Mouse (Mus musculus) frontal cortex, postnatal 10 days (tissue): ENCODE data around the gene Klhl5.

Experiments used
- DNase-seq, 2 experiments: peaks; one replicate each; pipeline ENCODE4 v3.0.0; 2022; ENCODE audit warnings: low spot score in 2 of 2, mixed read lengths in 1 of 2

The Klhl5 gene

DNA sequence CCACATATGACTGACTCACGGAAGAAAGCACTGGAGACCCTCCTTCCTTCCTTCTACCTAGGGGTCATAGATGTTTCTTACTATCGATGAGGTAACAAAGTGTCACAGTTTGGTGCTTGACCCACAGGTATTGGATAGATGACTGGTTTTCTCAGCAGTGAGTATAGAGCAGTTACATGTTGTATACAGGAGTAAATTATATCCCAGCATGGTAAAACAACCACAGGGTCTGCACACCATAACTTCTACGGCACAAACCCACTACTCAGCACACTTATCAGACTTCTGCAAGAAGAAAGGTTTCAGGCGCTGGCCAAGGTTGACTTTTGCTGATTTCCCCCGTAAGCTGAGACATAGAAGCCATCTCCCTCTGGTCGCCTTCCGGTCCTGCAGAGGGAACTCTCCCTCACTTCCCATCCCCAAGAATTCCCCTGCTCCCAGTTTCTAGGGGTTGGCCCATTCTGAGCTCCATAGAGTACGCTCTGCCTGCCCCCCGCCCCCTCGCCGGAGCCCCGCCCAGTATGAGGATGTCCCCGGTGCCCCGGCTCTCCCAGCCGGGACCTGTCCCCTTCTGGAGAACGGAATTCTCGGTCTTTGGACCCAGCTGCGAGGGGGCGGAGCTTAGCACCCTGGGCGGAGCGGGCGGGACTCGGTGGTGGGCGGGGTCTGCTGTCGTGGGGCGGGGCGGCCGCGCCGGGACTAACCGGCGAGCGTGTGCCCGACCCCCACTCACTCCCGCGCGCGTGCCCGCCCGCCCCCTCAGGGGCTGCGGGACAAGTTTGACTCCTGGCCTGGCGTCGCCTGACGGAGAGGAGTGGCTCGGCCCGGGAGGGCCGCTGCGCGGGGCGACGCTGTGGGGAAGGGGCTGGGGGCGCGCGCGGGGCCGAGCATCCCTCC is at the start of gene Klhl5:
TSS of gene Klhl5 (plus strand) at position 664 of the 897 bp plus-strand sequence.
- peak; percentile 73 to 86 for DNase-seq

DNA sequence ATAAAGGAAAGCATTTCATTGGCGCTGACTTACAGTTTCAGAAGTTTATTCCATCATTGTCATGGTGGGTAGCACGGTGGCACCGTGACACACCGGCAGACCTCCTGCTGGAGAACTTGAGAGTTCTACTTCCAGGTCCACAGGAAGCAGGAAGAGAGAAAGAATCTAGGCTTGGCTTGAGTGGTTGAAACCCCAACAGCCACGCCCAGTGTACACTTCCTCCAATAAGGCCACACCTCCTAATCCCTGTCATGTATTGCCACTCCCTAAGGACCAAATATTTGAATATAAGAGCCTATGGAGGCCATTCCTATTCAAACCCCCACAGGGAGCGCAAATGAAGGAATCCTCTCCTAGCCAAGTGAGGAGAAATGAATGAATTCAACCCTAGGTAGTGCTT is 49.7 kb upstream of the Klhl5 start:
- DNase-seq, result no peak

DNA sequence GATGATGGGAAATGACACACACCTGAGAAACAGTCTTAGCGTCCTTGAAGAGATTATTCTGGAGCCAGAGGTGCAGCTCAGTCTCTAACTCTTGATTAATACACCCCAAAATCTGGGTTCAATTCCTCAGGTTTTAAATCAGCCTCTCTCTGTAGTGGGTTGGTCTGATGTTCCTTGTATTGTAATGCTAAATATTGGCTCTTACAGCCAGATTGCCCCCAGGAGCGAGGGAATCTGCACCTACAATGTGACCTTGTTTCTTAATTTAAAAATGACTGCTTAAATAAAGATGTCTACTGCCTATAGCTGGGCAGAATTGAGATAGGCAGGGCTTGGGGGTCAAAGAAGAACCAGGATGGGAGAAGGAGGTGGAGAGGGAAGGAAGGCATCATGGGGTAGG is 47.5 kb upstream of the Klhl5 start:
- no peak for DNase-seq

DNA sequence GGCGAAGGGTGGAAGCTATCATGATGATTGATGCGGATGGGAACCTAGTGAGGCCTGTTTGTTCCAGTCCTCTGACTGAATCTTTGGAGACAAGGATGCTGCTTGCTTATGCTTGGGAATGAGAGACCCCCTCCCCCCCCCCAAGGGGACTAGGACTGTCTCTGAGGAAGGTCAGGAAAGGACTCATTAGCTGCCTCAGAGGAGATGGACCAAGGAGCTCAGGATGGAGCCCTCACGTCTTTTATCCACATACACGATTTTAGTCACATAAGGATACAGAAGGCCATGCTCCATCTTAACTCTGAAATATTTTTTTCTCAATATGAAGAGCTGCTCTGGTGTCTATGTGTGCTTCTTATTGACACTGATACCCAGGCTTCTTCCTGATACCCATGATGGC is 45.1 kb upstream of the Klhl5 start:
- no peak for DNase-seq

DNA sequence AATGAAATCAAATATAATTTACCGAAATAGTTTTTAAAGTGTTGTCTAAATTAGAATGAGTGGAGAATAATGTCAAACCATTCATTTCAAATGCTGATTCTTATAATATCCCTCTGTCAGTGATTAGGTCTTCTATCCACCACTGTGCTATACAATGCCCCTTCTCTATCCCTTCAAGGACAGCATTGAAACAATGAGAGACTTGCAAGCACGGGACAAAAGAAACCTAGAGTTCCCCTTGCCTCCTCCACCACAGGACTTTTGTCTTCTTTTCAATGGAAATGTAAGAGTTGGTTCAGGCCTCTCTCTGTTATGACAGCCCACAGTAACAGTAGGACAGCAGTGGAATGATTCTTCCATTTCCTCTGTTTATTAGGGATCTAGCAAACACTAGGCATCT is 44.1 kb upstream of the Klhl5 start:
- no peak for DNase-seq

DNA sequence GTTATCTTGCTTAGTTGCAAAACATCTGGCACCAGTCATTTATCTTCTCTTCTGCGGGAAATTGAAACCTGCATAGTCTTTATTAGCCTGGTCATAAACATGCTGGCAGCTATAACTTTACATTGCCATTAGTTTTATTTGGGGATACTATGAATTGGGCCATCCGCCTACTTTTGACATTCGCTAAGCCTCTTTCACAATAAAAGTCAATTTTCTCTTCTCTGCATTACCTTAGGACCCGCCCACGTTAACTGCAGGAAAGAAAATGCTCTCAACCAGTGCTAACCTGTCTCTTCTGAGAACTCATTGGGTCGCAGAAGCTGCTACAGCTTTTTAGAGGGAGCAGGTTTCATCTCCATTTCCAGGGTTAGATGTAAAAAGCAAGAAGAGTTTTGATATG is 39.2 kb upstream of the Klhl5 start:
- no peak for DNase-seq

DNA sequence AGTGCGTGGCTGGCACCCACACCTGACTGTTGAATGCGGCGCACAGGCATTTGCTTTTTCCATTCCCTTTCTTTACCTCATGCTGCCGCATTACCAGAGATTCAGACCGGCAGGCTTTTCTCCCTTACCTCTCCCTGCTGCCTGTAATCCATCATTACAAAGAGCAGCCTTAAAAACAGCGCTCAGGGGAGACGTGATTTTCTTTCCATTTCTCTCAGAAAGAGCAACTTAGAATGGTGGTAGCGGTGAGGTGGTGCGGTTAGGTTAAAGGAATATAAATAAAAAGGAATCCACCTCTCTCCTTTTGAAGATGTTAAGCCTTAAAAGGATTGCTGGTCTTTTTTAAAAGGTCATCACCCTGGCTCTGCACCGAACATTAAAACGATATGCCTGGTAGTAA is 37.5 kb upstream of the Klhl5 start:
- no peak for DNase-seq

GRCm38 (mm10) chr5:65071689-65072118 is 35.6 kb upstream of the Klhl5 start:
- no peak for DNase-seq

GRCm38 (mm10) chr5:65073247-65073646 is 34.1 kb upstream of the Klhl5 start:
- DNase-seq, result no peak

DNA sequence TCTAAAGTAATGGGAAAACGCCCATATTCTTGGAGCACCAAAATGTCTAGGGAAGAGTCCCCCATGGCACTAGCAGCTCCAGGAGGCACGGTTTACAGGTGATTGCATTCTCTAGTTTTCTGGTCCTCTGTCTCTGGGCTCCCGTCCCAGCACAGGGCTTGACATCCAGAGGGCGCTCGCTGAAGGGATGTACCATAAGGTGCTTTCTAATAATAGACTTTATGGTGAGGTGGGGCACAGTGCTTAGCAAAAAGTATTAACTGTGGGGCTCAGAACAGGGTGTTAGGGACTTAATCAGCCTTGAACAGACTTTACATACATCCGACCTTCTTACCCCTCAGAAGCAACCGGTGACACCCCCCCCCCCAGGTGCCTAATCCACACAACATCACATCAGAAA is 32.6 kb upstream of the Klhl5 start:
- DNase-seq, result no peak

GRCm38 (mm10) chr5:65076087-65076486 is 31.3 kb upstream of the Klhl5 start:
- no peak for DNase-seq

GRCm38 (mm10) chr5:65076748-65077147 is 30.6 kb upstream of the Klhl5 start:
- no peak for DNase-seq

DNA sequence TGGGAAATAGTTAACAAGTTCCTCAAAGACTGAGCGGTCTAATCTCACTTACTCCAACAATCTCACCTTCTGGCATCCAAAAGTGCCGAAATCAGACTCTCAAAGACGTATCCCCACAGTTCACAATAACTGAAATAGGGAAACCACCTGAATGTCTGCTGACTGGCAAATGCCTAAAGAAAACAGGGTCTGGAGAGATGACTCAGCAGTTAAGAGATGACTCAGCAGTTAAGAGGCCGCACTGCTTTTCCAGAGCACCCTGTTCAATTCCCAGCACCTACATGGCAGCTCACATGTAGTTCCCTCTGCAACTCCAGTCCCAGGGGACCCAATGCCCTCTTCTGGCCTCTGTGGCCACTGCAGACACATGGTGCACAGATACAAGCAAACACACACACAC is 29.3 kb upstream of the Klhl5 start:
- DNase-seq, result no peak

DNA sequence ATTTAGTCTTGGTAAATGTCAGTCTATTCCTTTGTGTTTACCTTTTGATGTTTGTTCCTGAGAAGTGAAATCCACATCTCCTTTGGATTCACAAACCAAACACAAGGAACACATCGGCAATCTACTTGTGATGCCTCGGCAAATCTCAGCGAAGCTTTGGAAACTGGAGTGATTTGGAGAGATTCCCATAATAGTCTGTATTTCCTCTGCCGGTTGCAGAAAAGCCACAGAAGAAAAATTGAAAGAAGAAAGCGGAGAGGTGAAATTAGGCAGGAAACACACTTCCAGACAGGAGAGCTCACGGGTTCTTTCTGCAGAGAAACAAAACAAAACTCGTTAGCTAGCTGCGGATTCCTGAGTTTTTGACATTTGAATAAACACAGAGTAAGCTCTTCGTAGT is 27.5 kb upstream of the Klhl5 start:
- DNase-seq, result no peak

- no peak for DNase-seq
These were observed 25.5 kb upstream of the Klhl5 start for GRCm38 (mm10) chr5:65081836-65082235.

DNA sequence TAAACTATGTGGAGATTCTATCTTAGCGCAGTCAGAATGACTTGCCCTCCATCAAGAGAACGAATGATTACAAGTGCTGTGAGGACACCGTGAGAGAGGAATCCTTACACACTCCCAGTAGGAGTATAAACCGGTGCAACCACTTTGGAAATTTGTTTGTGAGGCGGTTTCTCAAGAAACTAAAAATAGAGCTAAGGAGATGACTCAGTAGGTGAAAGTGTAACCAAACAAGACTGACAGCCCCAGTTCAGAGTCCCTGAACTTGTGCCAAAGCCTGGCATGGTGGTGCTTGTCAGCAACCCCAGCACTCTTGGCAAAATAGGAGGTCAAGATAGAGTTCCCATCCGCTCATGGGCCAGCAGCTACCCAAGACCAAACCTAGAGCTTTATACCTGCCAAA is 20.8 kb upstream of the Klhl5 start:
- DNase-seq, result no peak

DNA sequence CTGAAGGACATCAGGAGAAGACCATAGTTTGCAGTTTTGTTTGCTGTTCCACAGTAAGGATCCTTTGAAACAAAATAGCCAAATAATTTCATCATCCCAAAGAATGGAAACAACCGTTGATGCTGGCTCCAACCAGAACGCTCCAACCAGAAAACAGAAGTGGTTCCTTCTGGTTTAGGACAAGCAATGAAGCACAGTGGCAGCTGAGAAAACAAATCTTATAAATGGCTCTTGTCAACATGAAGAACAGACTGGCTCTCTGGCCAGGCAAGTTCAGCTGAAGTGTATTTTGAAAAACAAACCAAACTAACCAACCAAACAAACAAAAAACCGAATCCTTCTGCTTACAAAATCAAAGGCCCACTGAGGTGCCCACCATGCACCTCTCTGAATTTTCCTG is 17.6 kb upstream of the Klhl5 start:
- no peak for DNase-seq

GRCm38 (mm10) chr5:65091184-65091858 is 16.0 kb upstream of the Klhl5 start:
- no peak for DNase-seq

GRCm38 (mm10) chr5:65091921-65092320 is 15.4 kb upstream of the Klhl5 start, which contains the start of gene Tmem156:
TSS of gene Tmem156 (minus strand) at chr5:65092132.
- no peak for DNase-seq

GRCm38 (mm10) chr5:65093769-65094168 is 13.6 kb upstream of the Klhl5 start:
- no peak for DNase-seq

DNA sequence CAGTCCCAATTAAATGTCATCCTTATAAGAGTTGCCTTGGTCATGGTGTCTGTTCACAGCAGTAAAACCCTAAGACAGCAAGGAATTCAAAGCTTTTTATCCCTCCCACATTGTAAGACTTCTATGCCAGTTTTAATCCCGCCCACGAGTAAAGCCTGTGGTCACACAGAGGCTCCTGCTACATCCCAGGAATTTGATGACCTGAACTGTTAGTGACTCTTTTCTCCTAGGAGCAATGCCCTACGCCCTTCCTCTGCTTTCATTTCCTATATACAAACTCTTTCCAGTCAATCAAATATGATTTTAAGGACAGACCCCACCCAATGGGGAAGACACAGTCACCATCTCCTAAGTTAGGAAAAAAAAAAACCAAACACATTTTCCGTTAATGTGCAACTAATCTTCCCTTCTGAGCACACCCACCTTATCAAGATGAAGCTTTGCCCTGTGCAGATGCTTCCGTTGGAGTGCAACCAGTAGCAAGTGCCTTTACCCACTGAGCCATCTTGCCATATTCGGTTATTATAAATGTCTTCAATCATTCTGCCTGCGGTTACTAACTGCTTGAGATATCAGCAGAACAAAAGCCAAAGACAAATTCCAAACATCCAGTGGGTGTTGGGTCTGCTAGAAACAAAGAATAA is 12.3 kb upstream of the Klhl5 start:
- DNase-seq, result no peak

- no peak for DNase-seq
These were observed 11.3 kb upstream of the Klhl5 start for GRCm38 (mm10) chr5:65096082-65096481.

DNA sequence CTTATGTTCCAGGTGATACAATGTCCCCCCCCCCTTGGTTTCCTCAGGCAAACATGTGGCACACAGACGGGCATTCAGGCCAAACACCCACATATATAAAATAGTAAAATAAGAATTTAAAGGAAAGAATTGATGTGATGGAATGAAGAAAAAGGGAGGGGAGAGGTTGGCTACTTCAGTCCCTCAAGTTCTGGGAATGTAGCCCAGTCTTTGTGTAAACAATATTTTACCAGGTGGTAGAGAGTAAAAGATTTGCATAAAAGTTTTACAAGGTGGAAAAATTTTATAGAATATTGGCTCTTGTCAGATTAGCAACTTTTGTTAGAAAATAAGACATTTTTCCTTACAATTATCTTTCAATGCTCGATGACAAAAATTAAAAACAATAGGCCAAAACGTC is 10.5 kb upstream of the Klhl5 start:
- DNase-seq, result no peak
